Mouse (Mus musculus): ENCODE measurements around the gene Hivep3.

Gene Hivep3

GRCm38 (mm10) chr4:120064696-120065095 lies 331.1 kb downstream of the Hivep3 start, which contains the start of gene AL607142.1:
TSS of gene AL607142.1 (plus strand) at chr4:120064996.
- DNase-seq: no peak

DNA sequence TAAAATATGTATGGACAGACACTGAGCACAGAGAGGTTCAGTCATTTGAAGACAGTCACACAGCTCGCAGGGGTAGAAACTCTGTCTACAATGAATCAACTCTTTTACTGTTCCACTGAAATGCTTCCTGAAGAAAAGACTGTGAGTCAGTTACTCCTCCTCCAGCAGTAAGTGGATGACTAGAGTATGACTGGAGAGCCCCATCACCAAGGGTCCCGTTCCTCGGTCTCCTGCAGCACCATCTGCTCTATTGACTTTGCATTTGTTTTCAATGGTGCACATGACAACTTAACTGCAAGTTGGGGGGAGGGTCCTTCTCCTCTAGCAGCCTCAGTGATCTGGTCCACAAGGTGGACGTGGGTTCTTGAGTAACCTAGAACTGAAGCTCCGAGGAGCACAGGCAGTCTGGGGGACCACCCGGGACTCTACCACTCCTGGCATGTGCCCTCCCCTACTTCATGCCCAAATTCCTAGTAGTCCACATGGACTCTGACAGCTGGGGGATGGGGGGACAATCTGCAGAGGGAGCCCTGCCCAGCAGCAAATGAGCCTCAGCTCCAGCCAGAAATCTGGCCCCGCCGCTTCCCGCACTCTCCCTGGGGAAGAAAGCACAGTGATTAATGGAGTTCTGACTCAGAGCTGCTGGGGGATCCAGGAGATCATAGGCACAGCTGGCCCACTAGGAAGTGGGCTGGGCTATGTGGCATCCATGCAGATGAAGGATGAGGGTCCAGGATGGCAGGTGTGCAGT lies 333.4 kb downstream of the Hivep3 start:
- DNase-seq: no peak

GRCm38 (mm10) chr4:120067592-120068235 lies 334.1 kb downstream of the Hivep3 start:
- DNase-seq: peak; percentile 15

GRCm38 (mm10) chr4:120068883-120069581 lies 335.4 kb downstream of the Hivep3 start:
- no peak for DNase-seq

DNA sequence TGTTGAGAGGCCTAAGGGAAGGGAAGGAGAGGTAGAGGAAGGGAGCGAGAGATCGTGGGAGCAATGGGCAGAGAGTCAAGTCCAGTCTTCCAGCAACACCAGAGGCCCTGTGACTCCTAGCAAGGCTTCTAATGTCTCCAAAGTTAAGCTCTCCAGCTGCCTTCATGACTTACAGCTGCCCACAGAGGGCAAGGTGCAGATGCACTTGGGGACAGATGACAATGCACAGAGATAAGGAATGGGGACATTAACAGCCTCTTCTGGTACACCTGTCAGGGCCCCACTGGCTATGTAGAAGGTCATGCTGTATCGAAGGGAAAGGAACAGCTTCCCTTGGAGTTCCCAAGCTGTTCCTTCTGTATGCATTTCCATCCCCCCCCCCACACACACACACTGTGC lies 336.0 kb downstream of the Hivep3 start:
- DNase-seq: no peak

- no peak for DNase-seq
Measured at GRCm38 (mm10) chr4:120071411-120071810, 337.8 kb downstream of the Hivep3 start.

GRCm38 (mm10) chr4:120071842-120072507 lies 338.4 kb downstream of the Hivep3 start:
- DNase-seq: peak; percentile 56

- no peak for DNase-seq
Measured at GRCm38 (mm10) chr4:120074061-120074460, 340.5 kb downstream of the Hivep3 start.

GRCm38 (mm10) chr4:120077322-120077721 lies 343.7 kb downstream of the Hivep3 start:
- no peak for DNase-seq

DNA sequence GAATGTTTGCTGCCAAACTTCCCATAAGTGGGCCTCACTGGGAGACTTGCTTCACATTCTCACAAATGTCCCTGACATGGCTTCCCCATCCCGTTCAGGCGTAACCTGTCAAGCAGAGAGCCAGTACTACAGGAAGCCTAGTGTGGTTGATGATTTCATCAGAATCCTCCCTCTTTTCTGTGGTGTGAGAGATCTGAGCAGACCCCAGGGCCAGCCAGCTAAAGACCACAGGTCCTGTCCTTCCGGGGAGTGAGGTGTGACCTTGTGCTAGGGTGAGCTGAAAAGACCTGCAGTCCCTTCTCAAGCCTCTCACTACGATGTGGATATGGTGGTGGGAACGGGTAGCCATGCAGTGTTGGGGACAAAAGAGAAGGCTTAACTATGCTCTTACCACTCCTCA lies 348.9 kb downstream of the Hivep3 start:
- DNase-seq: no peak

- peak; percentile 48 for DNase-seq
Measured at GRCm38 (mm10) chr4:120083700-120084099, 350.1 kb downstream of the Hivep3 start.

DNA sequence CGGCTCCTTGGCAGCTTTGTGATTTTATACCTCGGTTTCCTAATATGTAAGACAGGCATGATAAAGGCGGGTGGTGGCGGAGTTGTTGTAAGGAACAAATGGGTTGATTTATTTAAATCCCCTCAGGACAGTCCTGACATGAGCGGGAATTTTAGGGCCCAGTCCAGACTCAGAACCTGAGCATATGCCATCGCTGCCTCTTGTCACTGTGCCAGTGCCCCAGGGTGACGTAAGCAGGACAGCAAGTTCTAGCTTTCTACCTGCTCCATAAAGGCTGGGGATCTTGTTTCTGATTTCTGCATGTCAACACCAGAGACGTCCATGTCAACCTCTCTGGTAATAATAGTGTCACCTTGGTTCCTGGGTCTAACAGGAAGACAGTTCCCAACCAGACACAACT lies 356.0 kb downstream of the Hivep3 start:
- DNase-seq: no peak

- peak; percentile 65 for DNase-seq
Measured at GRCm38 (mm10) chr4:120091997-120092783, 358.6 kb downstream of the Hivep3 start.

- peak; percentile 21 for DNase-seq
Measured at GRCm38 (mm10) chr4:120096935-120097334, 363.4 kb downstream of the Hivep3 start.

DNA sequence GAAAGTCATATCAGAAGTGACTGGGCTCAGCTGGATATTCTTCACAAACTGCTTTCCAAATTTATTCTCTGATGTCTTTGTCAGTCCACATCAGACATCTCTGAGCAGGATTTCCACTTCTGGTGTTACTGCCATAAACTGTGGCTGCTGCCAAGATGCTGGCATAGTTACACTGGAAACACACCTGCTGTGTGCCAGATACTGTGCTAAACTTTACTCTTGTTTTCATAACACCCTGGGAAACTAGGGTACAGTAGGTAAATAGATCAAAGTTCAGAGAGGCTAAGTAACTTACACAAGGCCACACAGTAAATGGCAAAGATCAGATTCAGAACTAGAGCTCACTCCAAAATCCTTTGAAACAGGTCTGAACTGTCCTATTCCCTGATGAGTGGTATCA lies 367.6 kb downstream of the Hivep3 start:
- no peak for DNase-seq

DNA sequence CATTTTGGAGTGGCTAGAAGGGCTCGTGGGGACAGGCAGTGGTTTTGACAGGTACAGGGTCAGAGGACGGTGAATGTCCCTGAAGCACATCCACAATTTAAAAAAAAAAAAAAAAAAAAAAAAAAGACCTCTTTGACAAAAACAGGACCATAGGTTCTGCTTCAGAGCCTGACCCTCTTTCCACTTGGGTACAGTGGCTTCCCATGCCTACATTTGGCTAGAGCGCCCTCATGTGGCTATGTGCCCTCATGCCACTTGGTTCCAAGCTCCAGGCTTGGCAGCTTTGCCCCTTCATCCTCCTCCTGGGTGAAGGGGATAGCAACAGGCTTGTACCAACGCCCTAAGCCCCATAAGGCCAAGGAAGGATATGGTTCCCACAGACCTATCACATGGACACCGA lies 371.0 kb downstream of the Hivep3 start:
- DNase-seq: peak; percentile 76

GRCm38 (mm10) chr4:120106362-120106761 lies 372.8 kb downstream of the Hivep3 start:
- no peak for DNase-seq

- no peak for DNase-seq
Measured at GRCm38 (mm10) chr4:120107787-120108186, 374.2 kb downstream of the Hivep3 start.

GRCm38 (mm10) chr4:120115516-120115915 lies 381.9 kb downstream of the Hivep3 start:
- DNase-seq: no peak

DNA sequence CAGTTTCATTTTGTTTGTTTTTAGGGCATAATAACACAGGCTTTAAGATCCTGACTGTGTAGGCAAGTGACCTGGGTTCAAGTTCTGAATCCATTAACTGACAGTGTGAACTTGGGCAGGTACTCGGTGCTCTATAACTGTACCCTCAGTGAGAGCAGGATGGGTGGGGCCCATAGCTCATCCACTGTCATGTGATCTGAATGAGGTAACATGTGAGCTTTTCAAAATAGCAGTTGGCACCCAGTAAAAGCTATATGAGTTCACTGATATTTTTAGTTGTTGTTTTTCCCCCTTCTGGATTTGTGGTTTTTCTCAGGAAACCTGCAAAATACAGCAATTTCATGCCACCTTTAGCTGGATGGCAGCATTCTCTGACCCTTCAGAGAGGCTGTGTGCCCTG lies 382.7 kb downstream of the Hivep3 start:
- no peak for DNase-seq

- peak; percentile 80 for DNase-seq
Measured at GRCm38 (mm10) chr4:120120276-120120675, 386.7 kb downstream of the Hivep3 start.

DNA sequence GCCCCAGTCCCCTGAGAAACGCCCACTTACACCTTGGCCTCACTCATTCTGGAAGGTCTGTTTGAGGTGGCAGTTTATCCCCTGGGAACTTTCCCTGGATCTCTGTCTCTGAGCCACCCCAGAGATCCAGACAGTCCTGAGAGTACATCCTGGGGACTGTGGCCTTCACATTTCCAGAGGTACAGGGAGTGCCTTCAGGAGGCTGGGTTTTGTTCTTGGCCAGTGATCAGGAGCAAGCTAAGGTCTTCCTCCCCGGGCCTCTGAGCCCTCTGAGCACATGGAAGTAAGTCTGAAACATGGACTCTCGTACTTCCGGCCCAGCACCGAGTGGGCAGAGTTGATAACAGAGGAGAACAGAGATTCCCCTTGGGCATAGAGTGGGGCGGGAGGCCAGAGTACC lies 391.1 kb downstream of the Hivep3 start:
- no peak for DNase-seq
